Mouse (Mus musculus): Measurements from ENCODE around the gene Phf21b. TPM values are rescaled to one million over a fixed set of nuclear protein-coding genes. Genes with fewer than 3 reads are reported as not detected.

The Phf21b gene
- polyA plus RNA-seq, 1 experiment from 2014 or later: 0.08 TPM

DNA sequence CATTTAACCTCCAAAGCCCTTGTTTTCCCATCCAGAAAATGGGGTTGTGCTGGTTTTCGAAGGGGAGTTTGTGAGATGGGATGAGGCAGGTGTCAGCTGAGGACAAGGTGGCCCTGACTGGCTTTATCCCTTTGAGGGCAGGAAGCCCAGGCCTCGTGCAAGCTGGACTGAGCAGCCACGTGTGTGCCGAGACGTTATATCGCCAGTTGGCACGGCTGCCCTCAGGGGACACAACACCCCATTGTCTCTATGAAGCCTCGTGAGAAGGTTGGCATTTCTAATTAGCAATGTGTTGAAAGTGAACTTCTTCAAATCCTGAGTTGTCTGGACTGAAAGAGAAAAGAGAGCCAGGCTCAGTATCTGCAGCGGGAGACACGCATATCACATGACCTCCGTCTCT lies 37.6 kb downstream of the Phf21b start:
- Histone ChIP-seq H3K27ac (ENCODE audit: low read length) (no peak overlapping the region), H3K27me3 (replicated peaks; ENCODE audit: insufficient read depth, low read length) (no peaks in the 10 kb centered on the region), H3K4me1 (ENCODE audit: insufficient read depth, low read depth, low read length) (no peaks in the 10 kb centered on the region), H3K9me3 (ENCODE audit: low read length) (no peaks in the 10 kb centered on the region), H3K4me3 (ENCODE audit: low read depth, low read length) (no peak overlapping the region), H3K36me3 (ENCODE audit: insufficient read depth, low read length) (no peaks in the 10 kb centered on the region), H3K9ac (replicated peaks; ENCODE audit: low read depth) (no peak overlapping the region), H3K4me2 (replicated peaks; ENCODE audit: low read depth, low read length) (no peak overlapping the region)
- DNase-seq (ENCODE audit: low spot score): no peak
- TF ChIP-seq CTCF (IDR thresholded peaks at IDR 0.05) (no peak), EP300 (IDR thresholded peaks at IDR 0.05) (no peak)
- ATAC-seq: no peak
- WGBS: 85% methylated on average over 11 of the region's 11 CpGs

DNA sequence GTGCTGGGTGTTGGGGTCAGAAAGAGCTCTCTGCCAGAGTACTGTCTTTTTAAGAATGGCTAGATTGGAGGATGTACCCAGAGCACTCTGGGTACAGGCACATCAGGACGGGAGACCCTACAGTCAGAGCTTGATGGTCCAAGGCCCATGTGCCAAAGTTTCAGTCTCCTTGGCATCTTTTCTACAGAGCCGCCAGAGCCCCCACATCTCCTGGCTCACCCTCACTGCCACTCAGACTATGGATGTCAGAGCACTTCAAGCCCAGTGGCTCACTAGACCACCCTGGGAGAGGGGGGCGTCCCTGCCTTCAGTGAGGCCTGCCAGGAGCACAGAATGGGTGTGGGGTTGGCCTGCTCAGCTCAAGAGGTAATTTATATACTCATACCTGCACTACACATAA lies 38.3 kb downstream of the Phf21b start:
- DNase-seq (ENCODE audit: low spot score): no peak
- H3K27ac ChIP-seq (ENCODE audit: low read length): no peak overlapping the region
- no peak for ATAC-seq
- H3K4me3 ChIP-seq (ENCODE audit: low read depth, low read length): no peak overlapping the region
- H3K9me3 ChIP-seq (ENCODE audit: low read length): no peaks in the 10 kb centered on the region
- TF ChIP-seq CTCF (IDR thresholded peaks at IDR 0.05) (no peak), EP300 (IDR thresholded peaks at IDR 0.05) (no peak)
- no peaks in the 10 kb centered on the region for H3K36me3 ChIP-seq (ENCODE audit: insufficient read depth, low read length)
- WGBS: 57% methylated on average over 3 of the region's 3 CpGs
- no peaks in the 10 kb centered on the region for H3K27me3 ChIP-seq (replicated peaks; ENCODE audit: insufficient read depth, low read length)
- no peak overlapping the region for H3K4me2 ChIP-seq (replicated peaks; ENCODE audit: low read depth, low read length)
- no peak overlapping the region for H3K9ac ChIP-seq (replicated peaks; ENCODE audit: low read depth)
- H3K4me1 ChIP-seq (ENCODE audit: insufficient read depth, low read depth, low read length): no peaks in the 10 kb centered on the region

DNA sequence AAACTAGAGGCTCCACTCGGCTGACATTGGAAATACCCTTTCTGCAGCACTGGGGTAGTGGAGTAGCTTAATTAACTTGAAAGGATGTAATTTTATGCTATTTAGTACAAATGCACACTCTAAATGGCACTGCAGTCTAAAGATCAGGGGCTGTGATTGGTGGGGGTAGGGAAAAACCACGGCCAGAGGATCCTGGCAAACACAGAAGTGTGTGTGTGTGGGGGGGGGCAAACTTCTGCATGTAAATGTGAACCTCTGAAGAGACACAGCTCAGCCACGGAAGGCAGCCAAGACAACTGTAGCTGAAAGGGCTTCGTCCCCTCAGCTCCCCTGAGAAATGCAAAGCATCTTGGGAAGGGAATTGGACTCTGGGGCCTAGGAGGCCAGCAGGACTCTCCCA lies 40.7 kb downstream of the Phf21b start:
- WGBS: 55% methylated on average over 4 of the region's 4 CpGs
- no peaks in the 10 kb centered on the region for H3K4me1 ChIP-seq (ENCODE audit: insufficient read depth, low read depth, low read length)
- no peaks in the 10 kb centered on the region for H3K9me3 ChIP-seq (ENCODE audit: low read length)
- ATAC-seq: no peak
- no peak overlapping the region for H3K27ac ChIP-seq (ENCODE audit: low read length)
- no peak overlapping the region for H3K4me3 ChIP-seq (ENCODE audit: low read depth, low read length)
- no peaks in the 10 kb centered on the region for H3K36me3 ChIP-seq (ENCODE audit: insufficient read depth, low read length)
- DNase-seq (ENCODE audit: low spot score): no peak
- TF ChIP-seq CTCF (IDR thresholded peaks at IDR 0.05): no peak
- TF ChIP-seq EP300 (IDR thresholded peaks at IDR 0.05): no peak
- H3K9ac ChIP-seq (replicated peaks; ENCODE audit: low read depth): no peak overlapping the region
- no peaks in the 10 kb centered on the region for H3K27me3 ChIP-seq (replicated peaks; ENCODE audit: insufficient read depth, low read length)
- no peak overlapping the region for H3K4me2 ChIP-seq (replicated peaks; ENCODE audit: low read depth, low read length)

DNA sequence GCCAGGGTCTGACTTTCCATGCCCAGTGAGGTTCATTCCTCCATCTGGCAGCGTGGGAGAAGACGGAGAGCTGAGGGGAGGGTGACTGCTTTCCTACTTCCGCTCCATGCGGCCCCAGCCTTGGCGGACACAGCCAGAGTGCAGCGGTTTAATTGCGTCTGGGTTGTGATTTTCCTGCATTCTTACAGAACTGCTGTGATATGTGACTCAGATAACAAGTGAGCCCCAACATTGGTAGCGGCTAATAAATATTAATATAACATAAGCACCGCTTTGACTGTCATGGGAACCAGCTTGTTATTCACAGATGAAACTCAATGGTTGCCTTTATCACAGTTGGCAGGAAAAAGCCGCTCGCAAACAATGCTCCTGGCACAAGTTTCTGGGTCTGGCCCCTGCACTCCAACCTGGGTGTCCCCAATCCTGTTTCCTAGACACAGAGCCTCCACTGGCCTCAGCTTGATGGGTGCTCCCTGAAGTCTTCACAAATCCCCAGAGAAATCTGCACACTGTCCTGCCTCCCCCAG lies 43.0 kb downstream of the Phf21b start:
- Histone ChIP-seq H3K27me3 (replicated peaks; ENCODE audit: insufficient read depth, low read length) (no peaks in the 10 kb centered on the region), H3K9me3 (ENCODE audit: low read length) (no peaks in the 10 kb centered on the region), H3K36me3 (ENCODE audit: insufficient read depth, low read length) (no peaks in the 10 kb centered on the region), H3K4me3 (ENCODE audit: low read depth, low read length) (no peak overlapping the region), H3K4me2 (replicated peaks; ENCODE audit: low read depth, low read length) (no peak overlapping the region), H3K4me1 (ENCODE audit: insufficient read depth, low read depth, low read length) (no peaks in the 10 kb centered on the region), H3K27ac (ENCODE audit: low read length) (no peak overlapping the region), H3K9ac (replicated peaks; ENCODE audit: low read depth) (no peak overlapping the region)
- ATAC-seq (no peak), DNase-seq (ENCODE audit: low spot score) (no peak)
- WGBS: 71% methylated on average over 11 of the region's 11 CpGs
- TF ChIP-seq EP300 (IDR thresholded peaks at IDR 0.05): no peak
- TF ChIP-seq CTCF (IDR thresholded peaks at IDR 0.05): no peak

DNA sequence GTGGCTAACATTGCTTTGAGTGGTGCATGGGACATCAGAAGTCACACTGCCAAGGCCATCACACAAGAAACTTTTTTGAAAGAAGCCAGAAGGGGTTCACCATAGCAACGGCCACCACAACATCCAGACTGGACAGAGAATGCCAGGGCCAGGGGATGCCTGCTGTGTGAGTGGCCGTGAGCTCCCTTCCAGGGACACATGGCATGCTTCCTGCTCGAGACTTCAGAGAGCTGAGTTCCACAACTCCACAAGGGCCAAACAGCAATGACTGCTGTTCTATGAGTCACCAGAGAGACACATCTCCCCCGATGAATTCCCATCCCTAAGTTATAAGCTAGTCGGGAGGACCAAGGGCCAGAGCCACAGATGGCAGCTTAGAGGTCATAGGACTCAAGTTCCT lies 44.7 kb downstream of the Phf21b start:
- H3K9ac ChIP-seq (replicated peaks; ENCODE audit: low read depth): no peak overlapping the region
- ATAC-seq (no peak), DNase-seq (ENCODE audit: low spot score) (no peak)
- TF ChIP-seq CTCF (IDR thresholded peaks at IDR 0.05): no peak
- WGBS: 69% methylated on average over 5 of the region's 5 CpGs
- no peaks in the 10 kb centered on the region for H3K4me1 ChIP-seq (ENCODE audit: insufficient read depth, low read depth, low read length)
- no peak overlapping the region for H3K27ac ChIP-seq (ENCODE audit: low read length)
- no peak overlapping the region for H3K4me2 ChIP-seq (replicated peaks; ENCODE audit: low read depth, low read length)
- no peak overlapping the region for H3K4me3 ChIP-seq (ENCODE audit: low read depth, low read length)
- H3K9me3 ChIP-seq (ENCODE audit: low read length): no peaks in the 10 kb centered on the region
- H3K27me3 ChIP-seq (replicated peaks; ENCODE audit: insufficient read depth, low read length): no peaks in the 10 kb centered on the region
- no peaks in the 10 kb centered on the region for H3K36me3 ChIP-seq (ENCODE audit: insufficient read depth, low read length)

DNA sequence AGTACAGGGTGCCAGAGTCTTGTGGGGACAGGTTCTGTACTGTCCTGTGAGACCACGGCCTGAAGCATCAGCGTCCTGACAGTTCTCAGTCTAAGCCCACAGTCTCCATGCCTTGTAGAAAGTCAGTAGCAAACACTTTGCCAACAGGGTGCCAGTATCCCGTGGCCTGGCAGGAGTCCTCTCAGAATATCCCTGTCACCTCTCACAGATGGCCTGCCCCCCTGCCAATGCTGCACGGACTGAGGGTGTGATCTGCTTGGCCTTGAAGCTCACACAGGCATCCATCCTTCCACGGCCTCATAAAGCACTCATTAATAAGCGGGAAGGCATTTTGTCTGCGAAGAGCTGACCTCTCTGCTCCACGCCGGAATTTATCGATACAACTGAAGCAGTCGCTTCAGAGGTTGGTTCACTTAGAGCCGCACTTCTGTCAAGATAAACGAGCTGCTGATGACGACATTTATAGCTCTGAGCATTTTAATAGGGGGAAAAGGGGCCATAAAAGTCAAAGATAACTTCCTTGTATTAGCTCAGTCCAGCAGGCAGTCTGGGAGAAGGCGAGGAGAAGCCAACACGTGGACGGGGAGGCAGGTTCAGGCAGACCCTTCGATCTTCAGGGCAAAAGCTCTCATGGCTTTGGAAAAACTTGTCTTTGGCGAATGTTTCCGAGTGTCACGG lies 46.4 kb downstream of the Phf21b start:
- Histone ChIP-seq H3K9ac (replicated peaks; ENCODE audit: low read depth) (no peak overlapping the region), H3K4me1 (ENCODE audit: insufficient read depth, low read depth, low read length) (no peaks in the 10 kb centered on the region), H3K4me3 (ENCODE audit: low read depth, low read length) (no peak overlapping the region), H3K9me3 (ENCODE audit: low read length) (no peaks in the 10 kb centered on the region), H3K27me3 (replicated peaks; ENCODE audit: insufficient read depth, low read length) (no peaks in the 10 kb centered on the region), H3K4me2 (replicated peaks; ENCODE audit: low read depth, low read length) (no peak overlapping the region), H3K27ac (ENCODE audit: low read length) (no peak overlapping the region), H3K36me3 (ENCODE audit: insufficient read depth, low read length) (no peaks in the 10 kb centered on the region)
- no peak for TF ChIP-seq CTCF (IDR thresholded peaks at IDR 0.05)
- TF ChIP-seq EP300 (IDR thresholded peaks at IDR 0.05): no peak
- no peak for DNase-seq (ENCODE audit: low spot score)
- no peak for ATAC-seq
- 49% methylated on average over 21 of the region's 21 CpGs for WGBS
